Mouse (Mus musculus): ENCODE results near the gene Rbm8a.

Gene Rbm8a

GRCm38 (mm10) chr3:96629729-96630600 lies at the start of gene Rbm8a:
Rbm8a (plus strand) TSS chr3:96629933.
- DNase-seq = peak; percentile 97

DNA sequence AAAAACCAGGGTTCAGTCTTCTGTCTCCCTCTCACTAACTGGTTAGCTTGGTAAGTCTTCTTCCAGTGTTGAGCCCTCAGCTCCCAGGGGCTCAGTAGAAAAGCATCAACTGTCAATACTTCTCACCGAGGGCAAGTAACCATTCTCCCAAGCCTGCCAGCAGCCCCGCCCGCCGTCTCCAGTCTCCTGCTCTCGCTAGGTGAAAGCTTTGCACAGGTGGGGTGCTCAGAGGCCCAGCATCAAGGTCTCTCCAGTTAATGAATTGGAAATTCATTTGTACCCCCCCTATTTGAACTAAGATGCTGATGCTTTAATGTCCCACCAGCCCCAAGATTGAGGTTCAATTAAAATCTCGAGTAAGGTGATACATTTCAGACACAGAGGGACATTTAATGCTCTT lies 48.6 kb upstream of the Rbm8a start:
- no peak for DNase-seq

DNA sequence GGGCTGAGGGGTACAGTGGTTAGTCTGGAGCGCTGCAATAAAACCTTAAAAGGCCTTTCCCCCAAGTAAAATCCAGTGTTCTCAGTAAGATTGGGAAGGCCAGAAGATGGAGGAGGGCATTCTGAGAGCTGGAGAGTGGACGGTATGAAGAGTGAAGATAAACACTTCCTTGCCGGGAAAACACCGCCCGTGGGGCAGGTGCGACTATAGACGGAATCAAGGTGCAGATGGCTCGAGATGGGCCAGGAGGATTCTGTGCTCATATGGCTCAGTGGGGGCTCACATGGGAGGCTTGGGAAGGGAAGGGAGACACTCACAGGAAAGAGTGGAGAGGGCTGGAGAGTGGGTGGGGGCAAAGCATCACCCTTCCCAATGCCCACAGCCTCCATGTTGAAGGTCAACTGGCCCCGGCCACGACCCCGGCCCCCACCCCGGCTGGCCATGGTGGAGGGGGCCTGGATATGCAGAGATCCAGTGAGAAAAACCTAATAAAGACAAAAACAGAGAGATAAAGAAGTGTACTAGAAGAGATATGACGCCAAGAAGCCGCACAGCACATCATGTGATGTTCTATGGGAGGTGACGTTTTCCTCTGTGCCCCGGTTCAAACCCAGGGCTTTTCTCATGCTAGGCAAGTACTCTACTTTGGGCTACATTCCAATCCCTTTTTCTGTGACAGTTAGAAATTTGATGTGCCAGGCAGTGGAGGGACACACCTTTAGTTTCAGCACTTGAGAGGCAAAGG lies 47.8 kb upstream of the Rbm8a start:
- DNase-seq = no peak

GRCm38 (mm10) chr3:96583386-96583785 lies 46.3 kb upstream of the Rbm8a start:
- no peak for DNase-seq

GRCm38 (mm10) chr3:96590657-96591056 lies 39.1 kb upstream of the Rbm8a start:
- no peak for DNase-seq

DNA sequence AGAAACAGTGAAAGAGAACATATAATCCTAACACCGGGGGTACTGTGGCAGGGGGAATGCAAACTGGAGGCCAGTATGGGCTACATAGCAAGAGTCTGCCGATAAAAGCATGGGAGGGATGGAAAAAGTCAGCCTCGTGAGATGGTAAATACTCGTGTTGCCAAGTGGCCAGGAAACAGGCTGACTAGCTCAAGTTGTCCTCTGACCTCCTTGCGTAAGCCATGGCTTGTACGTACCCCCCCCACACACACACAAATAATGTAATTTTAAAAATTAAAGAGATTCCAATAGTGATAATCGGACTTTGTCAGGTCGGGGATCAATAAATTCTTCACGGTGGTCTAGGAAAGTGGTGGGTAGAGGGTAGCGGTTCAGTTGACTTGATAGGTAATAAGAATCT lies 36.4 kb upstream of the Rbm8a start:
- no peak for DNase-seq

GRCm38 (mm10) chr3:96593790-96594560 lies 35.8 kb upstream of the Rbm8a start, which contains the start of gene Polr3gl:
Polr3gl (minus strand) TSS chr3:96594181.
- peak; percentile 95 for DNase-seq

DNA sequence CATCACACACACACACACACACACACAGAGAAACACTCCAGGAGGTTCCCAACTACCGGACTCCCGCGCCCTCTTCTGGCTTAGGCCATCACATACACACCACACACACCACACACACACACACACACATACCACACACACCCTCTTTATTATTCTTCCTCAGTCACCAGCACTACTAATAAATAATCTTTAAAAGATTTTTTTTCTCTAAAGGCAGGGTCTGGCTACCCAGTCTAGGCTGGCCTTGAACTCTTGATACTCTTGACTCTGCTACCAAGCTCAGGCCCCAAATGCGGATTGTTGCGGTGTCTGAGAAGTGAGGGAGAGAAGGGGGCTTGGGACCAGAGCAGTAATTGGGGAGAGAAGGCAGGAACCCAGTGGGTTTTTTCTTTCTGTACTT lies 34.9 kb upstream of the Rbm8a start:
- no peak for DNase-seq

GRCm38 (mm10) chr3:96595661-96596060 lies 34.1 kb upstream of the Rbm8a start:
- DNase-seq = peak; percentile 70

DNA sequence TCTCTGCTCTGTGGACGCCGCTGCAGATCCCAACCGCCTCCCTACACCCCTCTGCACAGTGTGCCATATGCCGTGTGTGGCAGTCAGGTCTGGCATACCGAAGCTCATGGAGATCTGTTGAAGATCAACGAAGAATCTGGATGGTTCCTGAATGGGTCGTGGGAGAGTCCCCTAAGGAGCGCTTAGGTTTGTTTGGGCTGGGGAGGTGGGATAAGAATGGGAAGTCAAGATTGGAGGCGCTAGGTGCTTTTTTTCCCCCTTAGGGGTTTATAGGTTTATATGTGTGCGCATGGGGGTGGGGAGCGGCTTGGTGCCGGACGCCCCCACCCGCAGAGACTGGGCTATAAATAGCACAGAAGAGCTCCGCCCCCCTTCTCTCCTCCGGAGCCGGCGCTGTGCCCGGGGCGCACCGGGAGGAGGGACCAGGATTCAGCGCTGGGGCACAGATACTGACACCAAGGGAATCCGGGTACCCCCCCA lies 33.5 kb upstream of the Rbm8a start, which contains the start of gene Ankrd34a:
Gene Ankrd34a (plus strand): TSS at position 409 of the 480 bp plus-strand sequence.
- DNase-seq = peak; percentile 87

DNA sequence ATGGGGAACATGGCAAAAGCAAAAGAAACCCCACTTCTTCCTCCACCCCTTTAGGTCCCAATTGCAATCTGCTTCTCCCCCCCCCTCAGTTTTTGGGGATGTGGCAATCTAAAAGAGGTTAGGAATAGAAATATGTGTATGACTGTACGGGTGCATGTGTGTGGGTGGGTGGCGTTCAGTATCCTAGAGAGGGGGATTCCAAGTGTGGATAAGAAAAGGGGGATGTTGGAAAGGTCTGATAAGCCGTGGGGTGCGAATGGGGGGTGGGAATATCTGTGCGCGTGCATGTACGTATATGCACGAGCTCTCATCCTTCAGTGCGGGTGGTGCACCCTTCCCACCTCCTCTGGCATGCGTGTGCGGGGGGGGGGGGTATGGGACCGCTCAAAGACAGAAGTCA lies 32.9 kb upstream of the Rbm8a start:
- DNase-seq = no peak

GRCm38 (mm10) chr3:96597435-96597891 lies 32.3 kb upstream of the Rbm8a start:
- DNase-seq = no peak

- DNase-seq = no peak
Measured at GRCm38 (mm10) chr3:96598156-96599068, 31.3 kb upstream of the Rbm8a start.

- no peak for DNase-seq
Measured at GRCm38 (mm10) chr3:96599069-96599393, 30.7 kb upstream of the Rbm8a start.

GRCm38 (mm10) chr3:96599411-96599810 lies 30.3 kb upstream of the Rbm8a start:
- no peak for DNase-seq

- peak; percentile 97 for DNase-seq
Measured at GRCm38 (mm10) chr3:96600639-96601250, 29.0 kb upstream of the Rbm8a start, which contains the start of gene Lix1l. Lix1l (plus strand) TSS chr3:96601149.

- peak; percentile 68 for DNase-seq
Measured at GRCm38 (mm10) chr3:96601251-96601787, 28.4 kb upstream of the Rbm8a start.

GRCm38 (mm10) chr3:96601941-96602703 lies 27.6 kb upstream of the Rbm8a start:
- DNase-seq = no peak

- DNase-seq = no peak
Measured at GRCm38 (mm10) chr3:96602704-96603084, 27.0 kb upstream of the Rbm8a start.

DNA sequence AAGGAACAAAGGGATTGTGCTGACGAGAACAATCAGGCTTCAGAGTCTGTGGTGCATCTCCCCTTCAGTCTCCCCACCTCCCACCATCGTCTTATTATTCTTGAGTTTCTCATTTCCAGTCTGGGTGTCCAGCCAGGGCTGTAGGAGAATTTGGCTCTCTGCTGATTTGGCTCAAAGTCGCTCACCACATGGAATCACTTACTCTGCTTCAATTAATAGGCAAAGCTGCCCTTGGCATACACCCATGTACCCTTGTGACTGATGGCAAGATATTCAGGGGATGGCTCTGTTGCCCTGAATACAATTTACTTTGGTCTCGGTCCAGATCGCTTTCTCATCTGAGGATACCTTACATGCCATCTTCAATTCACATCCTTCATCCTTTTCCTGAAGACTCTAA lies 26.4 kb upstream of the Rbm8a start:
- DNase-seq = no peak
